Mouse (Mus musculus) megakaryocyte, embryonic 14.5 days (primary cell): ENCODE results near the gene Lrmp.

Experiments used
- FLI1 ChIP-seq: IDR thresholded peaks from 2 replicates; pipeline ENCODE4 v1.6.1; 2012; ENCODE audit warnings: low read length, inconsistent platforms, mixed read lengths
- GATA1 ChIP-seq: IDR thresholded peaks from 3 replicates; pipeline ENCODE4 v1.6.1; 2012; ENCODE audit warnings: mixed read lengths, low read length, inconsistent platforms, borderline replicate concordance

DNA sequence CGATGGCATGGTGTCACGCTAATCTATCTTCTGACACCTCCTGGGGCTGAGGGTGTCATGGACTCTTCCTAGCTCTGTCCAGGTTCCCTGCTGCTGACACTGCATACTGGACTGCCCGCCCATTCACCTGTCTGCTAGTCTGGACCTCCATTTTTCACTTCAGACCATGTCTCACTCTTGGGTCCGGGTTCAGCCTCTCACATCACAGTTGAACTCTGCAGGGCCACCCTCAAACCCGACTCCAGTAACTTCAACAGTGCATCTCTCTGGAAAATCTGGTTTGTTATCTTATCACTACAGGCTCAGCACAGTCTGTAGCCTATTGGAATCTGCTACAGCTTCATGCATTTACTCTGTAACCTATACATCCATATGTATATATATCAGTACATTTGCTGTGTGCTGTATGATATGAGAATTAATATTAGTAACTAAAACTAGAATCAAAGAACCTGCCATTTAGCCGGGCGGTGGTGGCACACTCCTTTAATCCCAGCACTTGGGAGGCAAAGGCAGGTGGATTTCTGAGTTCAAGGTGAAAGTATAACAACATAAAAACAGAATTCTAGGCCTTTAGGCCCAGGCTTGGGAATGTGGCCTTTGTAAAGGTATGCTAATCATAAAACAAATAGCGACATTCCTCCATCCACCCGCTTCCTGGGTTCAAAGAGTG, 36.2 kb upstream of the Lrmp start:
- no peak for TF ChIP-seq GATA1
- no peak for TF ChIP-seq FLI1
